Mouse (Mus musculus) embryonic facial prominence, embryonic 14.5 days (tissue): ENCODE results near the gene Ino80d. TPM values are rescaled to one million over a fixed set of nuclear protein-coding genes. Genes with fewer than 3 reads are reported as not detected.
A peak's percentile ranks its signal among the peaks of the same experiment; 100 is the strongest.

Experiments
- ATAC-seq: fragments of 200-750 bp; cut with Nextera tagmentation; 2 replicates; pipeline ENCODE4 v1.8.0; 2017; ENCODE audit warnings: low read depth, moderate number of reproducible peaks, moderate TSS enrichment
- DNase-seq: peaks from one replicate; pipeline ENCODE4 v3.0.0-alpha.2; 2015; ENCODE audit warnings: low spot score
- H3K27ac ChIP-seq: fragments of 300-500 bp; sonication (generic); replicated peaks from 2 replicates; pipeline ENCODE4 v1.5.1; 2014; ENCODE audit warnings: low read depth, mild to moderate bottlenecking, low read length, moderate library complexity
- H3K27me3 ChIP-seq: fragments of 300-500 bp; sonication (generic); replicated peaks from 2 replicates; pipeline ENCODE4 v1.6.1; 2014; ENCODE audit warnings: low read length; ENCODE audit not compliant: control insufficient read depth, insufficient read depth
- H3K36me3 ChIP-seq: fragments of 300-500 bp; sonication (generic); 2 replicates; pipeline ENCODE4 v1.6.1; 2014; ENCODE audit warnings: low read length, mixed read lengths; ENCODE audit not compliant: control insufficient read depth, insufficient read depth
- H3K4me1 ChIP-seq: fragments of 300-500 bp; sonication (generic); 2 replicates; pipeline ENCODE4 v1.6.1; 2014; ENCODE audit warnings: antibody characterized with exemption, low read length; ENCODE audit not compliant: control insufficient read depth, insufficient read depth
- H3K4me2 ChIP-seq: fragments of 300-500 bp; sonication (generic); 2 replicates; pipeline ENCODE4 v1.6.1; 2014; ENCODE audit warnings: low read depth, mild to moderate bottlenecking, low read length, moderate library complexity, mixed read lengths
- H3K4me3 ChIP-seq: fragments of 300-500 bp; sonication (generic); 2 replicates; pipeline ENCODE4 v1.5.1; 2014; ENCODE audit warnings: low read depth, mild to moderate bottlenecking, low read length
- H3K9ac ChIP-seq: fragments of 300-500 bp; sonication (generic); 2 replicates; pipeline ENCODE4 v1.6.1; 2014; ENCODE audit warnings: low read depth, mild to moderate bottlenecking, low read length, moderate library complexity, mixed read lengths
- H3K9me3 ChIP-seq: fragments of 300-500 bp; sonication (generic); 2 replicates; pipeline ENCODE4 v1.6.1; 2016; ENCODE audit warnings: low read length; ENCODE audit not compliant: control insufficient read depth
- WGBS: fragments of 180-500 bp; shearing (Covaris S2); extraction: QIAGEN DNeasy Blood & Tissue Kit; methylation state at CpG from one replicate; pipeline ENCODE4 v1.1.7; 2014; 5-methylcytosine and 5-hydroxymethylcytosine counted together
- polyA plus RNA-seq: library from polyadenylated mRNA; unstranded; fragments of >200 nt; fragmentation: Nextera tagmentation; extraction: Ambion mirVana; gene quantifications from 2 replicates; pipeline ENCODE4 v1.2.1, GENCODE M21; 2014

Gene Ino80d
- polyA plus RNA-seq, 1 experiment from 2014 or later = 10.6 TPM

- Histone ChIP-seq H3K4me2 (no peak overlapping the region), H3K27ac (no peak overlapping the region), H3K36me3 (no peaks in the 10 kb centered on the region), H3K4me3 (no peak overlapping the region), H3K27me3 (no peaks in the 10 kb centered on the region), H3K9ac (no peak overlapping the region), H3K9me3 (no peaks in the 10 kb centered on the region), H3K4me1 (no peaks in the 10 kb centered on the region)
- DNase-seq (no peak), ATAC-seq (no peak)
- WGBS = 60% methylated on average over 1 of the region's 1 CpGs
These were observed 157.4 kb downstream of the Ino80d start for GRCm38 (mm10) chr1:62956942-62957645.

- DNase-seq = no peak
- no peak overlapping the region for H3K9ac ChIP-seq
- H3K27me3 ChIP-seq = no peaks in the 10 kb centered on the region
- peaks cover 2% of the 10 kb centered on the region; the same call in 1 of the 2 replicates for H3K4me1 ChIP-seq
- no peaks in the 10 kb centered on the region for H3K36me3 ChIP-seq
- WGBS = 67% methylated on average over 5 of the region's 5 CpGs
- H3K27ac ChIP-seq = no peak overlapping the region
- ATAC-seq = no peak
- H3K4me2 ChIP-seq = no peak overlapping the region
- no peak overlapping the region for H3K4me3 ChIP-seq
- H3K9me3 ChIP-seq = no peaks in the 10 kb centered on the region
These were observed 157.9 kb downstream of the Ino80d start for GRCm38 (mm10) chr1:62956526-62956925.

- Histone ChIP-seq H3K4me2 (no peak overlapping the region), H3K27me3 (no peaks in the 10 kb centered on the region), H3K9ac (no peak overlapping the region), H3K4me3 (no peak overlapping the region), H3K9me3 (no peaks in the 10 kb centered on the region), H3K4me1 (peaks cover 11% of the 10 kb centered on the region), H3K36me3 (no peaks in the 10 kb centered on the region), H3K27ac (no peak overlapping the region)
- ATAC-seq (no peak), DNase-seq (no peak)
- 70% methylated on average over 6 of the region's 6 CpGs for WGBS
These were observed 159.1 kb downstream of the Ino80d start for GRCm38 (mm10) chr1:62955340-62955739.

- DNase-seq = no peak
- H3K27me3 ChIP-seq = no peaks in the 10 kb centered on the region
- no peak overlapping the region for H3K4me2 ChIP-seq
- no peak overlapping the region for H3K4me3 ChIP-seq
- no peaks in the 10 kb centered on the region for H3K36me3 ChIP-seq
- no peak overlapping the region for H3K9ac ChIP-seq
- WGBS = 76% methylated on average over 4 of the region's 4 CpGs
- peaks cover 13% of the 10 kb centered on the region for H3K4me1 ChIP-seq
- no peak for ATAC-seq
- H3K27ac ChIP-seq = no peak overlapping the region
- no peaks in the 10 kb centered on the region for H3K9me3 ChIP-seq
These were observed 161.4 kb downstream of the Ino80d start for GRCm38 (mm10) chr1:62953036-62953435.

GRCm38 (mm10) chr1:62952319-62952718, 162.1 kb downstream of the Ino80d start:
- no peak for DNase-seq
- no peak overlapping the region for H3K9ac ChIP-seq
- H3K36me3 ChIP-seq = no peaks in the 10 kb centered on the region
- H3K4me3 ChIP-seq = no peak overlapping the region
- 77% methylated on average over 3 of the region's 3 CpGs for WGBS
- H3K27ac ChIP-seq = no peak overlapping the region
- ATAC-seq = no peak
- H3K9me3 ChIP-seq = no peaks in the 10 kb centered on the region
- no peak overlapping the region for H3K4me2 ChIP-seq
- H3K4me1 ChIP-seq = peaks cover 13% of the 10 kb centered on the region
- no peaks in the 10 kb centered on the region for H3K27me3 ChIP-seq

GRCm38 (mm10) chr1:62951067-62951809, 163.2 kb downstream of the Ino80d start:
- Histone ChIP-seq H3K27ac (no peak overlapping the region), H3K36me3 (no peaks in the 10 kb centered on the region), H3K27me3 (no peaks in the 10 kb centered on the region), H3K9ac (no peak overlapping the region), H3K4me2 (no peak overlapping the region), H3K4me1 (peaks cover 13% of the 10 kb centered on the region), H3K4me3 (no peak overlapping the region), H3K9me3 (no peaks in the 10 kb centered on the region)
- ATAC-seq (0 out of 2 replicates have a peak, but pooled peaks have one; percentile 22), DNase-seq (peak; percentile 64)
- WGBS = 66% methylated on average over 7 of the region's 7 CpGs

GRCm38 (mm10) chr1:62950526-62950925, 163.9 kb downstream of the Ino80d start:
- Histone ChIP-seq H3K4me1 (peaks cover 13% of the 10 kb centered on the region), H3K4me3 (no peak overlapping the region), H3K9me3 (no peaks in the 10 kb centered on the region), H3K4me2 (no peak overlapping the region), H3K36me3 (no peaks in the 10 kb centered on the region), H3K27me3 (no peaks in the 10 kb centered on the region), H3K27ac (no peak overlapping the region), H3K9ac (no peak overlapping the region)
- WGBS = 63% methylated on average over 9 of the region's 9 CpGs
- no peak for DNase-seq
- ATAC-seq = no peak

GRCm38 (mm10) chr1:62947807-62948206, 166.7 kb downstream of the Ino80d start:
- Histone ChIP-seq H3K4me1 (peaks cover 13% of the 10 kb centered on the region), H3K4me3 (no peak overlapping the region), H3K4me2 (no peak overlapping the region), H3K27me3 (no peaks in the 10 kb centered on the region), H3K36me3 (no peaks in the 10 kb centered on the region), H3K9me3 (no peaks in the 10 kb centered on the region), H3K9ac (no peak overlapping the region), H3K27ac (no peak overlapping the region)
- DNase-seq = no peak
- peak; percentile 57; the same call in 1 of the 2 replicates for ATAC-seq
